Mouse (Mus musculus) hindbrain, embryonic 10.5 days (tissue): ENCODE measurements around the gene Ldlr. TPM values are rescaled to one million over a fixed set of nuclear protein-coding genes. Genes with fewer than 3 reads are reported as not detected.

Experiments
- DNase-seq: peaks from one replicate; pipeline ENCODE4 v3.0.0-alpha.2; 2017; ENCODE audit warnings: low spot score
- H3K27ac ChIP-seq: fragments of 300-500 bp; sonication (generic); 2 replicates; pipeline ENCODE4 v1.5.1; 2016; ENCODE audit warnings: mild to moderate bottlenecking, moderate library complexity
- H3K27me3 ChIP-seq: fragments of 300-500 bp; sonication (generic); 2 replicates; pipeline ENCODE4 v1.6.1; 2016; ENCODE audit warnings: mild to moderate bottlenecking; ENCODE audit not compliant: poor library complexity, insufficient read depth, severe bottlenecking
- H3K36me3 ChIP-seq: fragments of 300-500 bp; sonication (generic); 2 replicates; pipeline ENCODE4 v1.6.1; 2016; ENCODE audit warnings: mild to moderate bottlenecking, moderate library complexity
- H3K4me1 ChIP-seq: fragments of 300-500 bp; sonication (generic); replicated peaks from 2 replicates; pipeline ENCODE4 v1.6.1; 2016; ENCODE audit warnings: mild to moderate bottlenecking
- H3K4me3 ChIP-seq: fragments of 300-500 bp; sonication (generic); 2 replicates; pipeline ENCODE4 v1.5.1; 2016; ENCODE audit warnings: mild to moderate bottlenecking, moderate library complexity
- H3K9me3 ChIP-seq: fragments of 300-500 bp; sonication (generic); 2 replicates; pipeline ENCODE4 v1.6.1; 2016; ENCODE audit warnings: mild to moderate bottlenecking, moderate library complexity
- WGBS: fragments of 180-500 bp; shearing (Covaris S2); methylation state at CpG from one replicate; pipeline ENCODE4 v1.1.7; 2016; 5-methylcytosine and 5-hydroxymethylcytosine counted together
- polyA plus RNA-seq: library from polyadenylated mRNA; unstranded; fragments of >200 nt; fragmentation: Nextera tagmentation; extraction: Ambion mirVana; gene quantifications from 2 replicates; pipeline ENCODE4 v1.2.1, GENCODE M21; 2016

The Ldlr gene
- polyA plus RNA-seq, 1 experiment from 2014 or later, result 51.1 TPM

DNA sequence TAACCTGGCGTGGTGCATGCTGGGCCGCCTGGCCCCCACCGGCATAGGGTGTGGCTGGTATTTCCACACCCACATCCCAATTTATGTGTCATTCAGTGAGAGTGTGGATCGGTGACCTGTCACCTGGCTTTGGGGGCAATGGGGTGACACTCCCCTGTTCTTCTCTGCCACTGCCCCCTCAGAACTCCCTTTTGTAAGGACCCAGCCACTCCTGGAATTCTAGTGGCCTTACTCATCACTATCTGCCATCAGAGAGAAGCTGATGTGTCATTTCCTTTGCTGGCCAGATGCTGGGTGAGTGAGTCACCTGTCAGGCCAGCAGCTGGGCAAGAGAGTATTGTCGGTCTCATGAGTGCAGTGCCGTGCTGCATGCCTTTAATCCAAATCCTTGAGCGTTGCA, 6.0 kb downstream of the Ldlr start:
- Histone ChIP-seq H3K36me3 (peaks cover 96% of the 10 kb centered on the region), H3K9me3 (no peaks in the 10 kb centered on the region), H3K27me3 (no peaks in the 10 kb centered on the region), H3K4me3 (no peak overlapping the region), H3K27ac (no peak overlapping the region), H3K4me1 (peaks cover 29% of the 10 kb centered on the region)
- 86% methylated on average over 7 of the region's 7 CpGs for WGBS
- no peak for DNase-seq

DNA sequence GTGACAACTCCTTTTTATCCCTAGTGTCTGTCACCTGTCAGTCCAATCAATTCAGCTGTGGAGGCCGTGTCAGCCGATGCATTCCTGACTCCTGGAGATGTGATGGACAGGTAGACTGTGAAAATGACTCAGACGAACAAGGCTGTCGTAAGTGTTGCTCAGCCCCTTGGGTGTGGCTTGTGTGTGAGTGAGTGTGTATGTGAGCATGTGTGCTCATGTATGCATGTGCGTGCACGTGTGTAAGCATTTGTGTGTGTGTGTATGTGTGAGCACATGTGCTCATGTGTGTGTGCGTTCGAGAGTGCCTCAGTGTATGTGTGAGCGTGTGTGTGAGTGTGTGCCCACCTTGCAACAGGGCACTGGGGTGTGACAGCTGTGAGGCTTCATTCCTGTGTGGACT, 9.0 kb downstream of the Ldlr start:
- Histone ChIP-seq H3K36me3 (peaks cover 100% of the 10 kb centered on the region), H3K4me3 (no peak overlapping the region), H3K27me3 (no peaks in the 10 kb centered on the region), H3K27ac (no peak overlapping the region), H3K4me1 (peaks cover 5% of the 10 kb centered on the region; the same call in 1 of the 2 replicates), H3K9me3 (no peaks in the 10 kb centered on the region)
- 95% methylated on average over 9 of the region's 9 CpGs for WGBS
- DNase-seq, result no peak

DNA sequence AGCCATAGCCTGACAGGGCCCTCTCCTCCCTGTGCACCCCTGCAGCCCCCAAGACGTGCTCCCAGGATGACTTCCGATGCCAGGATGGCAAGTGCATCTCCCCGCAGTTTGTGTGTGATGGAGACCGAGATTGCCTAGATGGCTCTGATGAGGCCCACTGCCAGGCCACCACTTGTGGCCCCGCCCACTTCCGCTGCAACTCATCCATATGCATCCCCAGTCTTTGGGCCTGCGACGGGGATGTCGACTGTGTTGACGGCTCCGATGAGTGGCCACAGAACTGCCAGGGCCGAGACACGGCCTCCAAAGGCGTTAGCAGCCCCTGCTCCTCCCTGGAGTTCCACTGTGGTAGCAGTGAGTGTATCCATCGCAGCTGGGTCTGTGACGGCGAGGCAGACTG, 10.2 kb downstream of the Ldlr start:
- peaks cover 5% of the 10 kb centered on the region; the same call in 1 of the 2 replicates for H3K4me1 ChIP-seq
- no peak for DNase-seq
- no peaks in the 10 kb centered on the region for H3K27me3 ChIP-seq
- H3K27ac ChIP-seq, result no peak overlapping the region
- H3K9me3 ChIP-seq, result no peaks in the 10 kb centered on the region
- 87% methylated on average over 17 of the region's 17 CpGs for WGBS
- H3K4me3 ChIP-seq, result no peak overlapping the region
- H3K36me3 ChIP-seq, result peaks cover 100% of the 10 kb centered on the region

- no peak overlapping the region for H3K27ac ChIP-seq
- H3K36me3 ChIP-seq, result peaks cover 100% of the 10 kb centered on the region
- no peaks in the 10 kb centered on the region for H3K9me3 ChIP-seq
- no peak for DNase-seq
- no peak overlapping the region for H3K4me3 ChIP-seq
- no peaks in the 10 kb centered on the region for H3K27me3 ChIP-seq
- peaks cover 5% of the 10 kb centered on the region; the same call in 1 of the 2 replicates for H3K4me1 ChIP-seq
- 95% methylated on average over 7 of the region's 7 CpGs for WGBS
Measured at GRCm38 (mm10) chr9:21733989-21734388, 10.7 kb downstream of the Ldlr start.

DNA sequence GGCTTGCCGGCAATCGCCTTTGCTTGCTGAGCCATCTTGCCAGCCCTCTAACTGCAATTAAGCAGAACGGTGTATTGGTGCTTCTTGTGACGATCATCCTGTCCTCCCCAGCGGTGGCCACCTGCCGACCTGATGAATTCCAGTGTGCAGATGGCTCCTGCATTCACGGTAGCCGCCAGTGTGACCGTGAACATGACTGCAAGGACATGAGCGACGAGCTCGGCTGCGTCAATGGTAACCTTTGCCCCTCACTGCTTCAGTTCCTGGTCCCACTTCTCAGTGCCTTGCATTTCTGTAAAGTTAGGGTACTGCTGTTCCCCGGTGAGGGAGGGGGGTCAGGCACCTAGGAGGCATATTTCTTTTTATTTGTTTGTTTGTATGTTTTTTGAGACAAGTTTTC, 11.8 kb downstream of the Ldlr start:
- Histone ChIP-seq H3K27me3 (no peaks in the 10 kb centered on the region), H3K4me1 (no peaks in the 10 kb centered on the region; the same call in 1 of the 2 replicates), H3K9me3 (no peaks in the 10 kb centered on the region), H3K36me3 (peaks cover 100% of the 10 kb centered on the region), H3K27ac (no peak overlapping the region), H3K4me3 (no peak overlapping the region)
- 93% methylated on average over 14 of the region's 14 CpGs for WGBS
- no peak for DNase-seq

- H3K9me3 ChIP-seq, result no peaks in the 10 kb centered on the region
- H3K4me3 ChIP-seq, result no peak overlapping the region
- WGBS, result 91% methylated on average over 3 of the region's 3 CpGs
- H3K27ac ChIP-seq, result no peak overlapping the region
- no peaks in the 10 kb centered on the region; the same call in 1 of the 2 replicates for H3K4me1 ChIP-seq
- DNase-seq, result no peak
- peaks cover 99% of the 10 kb centered on the region for H3K36me3 ChIP-seq
- H3K27me3 ChIP-seq, result no peaks in the 10 kb centered on the region
Measured at GRCm38 (mm10) chr9:21736580-21736979, 13.3 kb downstream of the Ldlr start.

GRCm38 (mm10) chr9:21737188-21737587, 13.9 kb downstream of the Ldlr start:
- no peak for DNase-seq
- Histone ChIP-seq H3K9me3 (no peaks in the 10 kb centered on the region), H3K36me3 (peaks cover 99% of the 10 kb centered on the region), H3K4me1 (no peaks in the 10 kb centered on the region; the same call in 1 of the 2 replicates), H3K27me3 (no peaks in the 10 kb centered on the region), H3K4me3 (no peak overlapping the region), H3K27ac (no peak overlapping the region)
- 94% methylated on average over 10 of the region's 10 CpGs for WGBS

- 93% methylated on average over 7 of the region's 7 CpGs for WGBS
Measured at GRCm38 (mm10) chr9:21738776-21739175, 15.5 kb downstream of the Ldlr start.

DNA sequence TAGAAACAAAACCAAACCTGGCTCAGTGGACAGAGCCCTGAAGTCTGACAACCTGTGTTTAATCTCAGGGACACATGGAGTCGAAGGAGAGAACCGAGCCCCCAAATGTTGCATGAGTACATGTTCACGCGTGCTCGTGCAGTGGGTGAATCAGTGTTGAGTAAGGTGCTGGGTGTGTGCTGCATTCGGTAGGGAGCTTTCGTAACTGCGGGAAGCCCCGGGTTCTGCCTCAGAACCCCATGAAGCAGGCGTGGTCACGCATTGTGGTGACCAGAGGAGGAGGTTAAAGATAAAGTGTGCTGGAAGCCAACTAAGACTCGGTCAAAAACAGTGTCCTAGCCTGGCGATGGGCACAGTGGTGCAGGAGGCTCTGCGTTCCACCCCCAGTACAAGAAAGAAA, 17.1 kb downstream of the Ldlr start:
- WGBS, result 95% methylated on average over 14 of the region's 14 CpGs
- no peak for DNase-seq

More at GRCm38 (mm10) chr9:21738776-21739175, 15.5 kb downstream of the Ldlr start:
- no peaks in the 10 kb centered on the region for H3K9me3 ChIP-seq
- no peak overlapping the region for H3K4me3 ChIP-seq
- H3K27ac ChIP-seq, result no peak overlapping the region
- no peak for DNase-seq
- no peaks in the 10 kb centered on the region for H3K27me3 ChIP-seq
- peaks cover 97% of the 10 kb centered on the region for H3K36me3 ChIP-seq
- H3K4me1 ChIP-seq, result no peaks in the 10 kb centered on the region

DNA sequence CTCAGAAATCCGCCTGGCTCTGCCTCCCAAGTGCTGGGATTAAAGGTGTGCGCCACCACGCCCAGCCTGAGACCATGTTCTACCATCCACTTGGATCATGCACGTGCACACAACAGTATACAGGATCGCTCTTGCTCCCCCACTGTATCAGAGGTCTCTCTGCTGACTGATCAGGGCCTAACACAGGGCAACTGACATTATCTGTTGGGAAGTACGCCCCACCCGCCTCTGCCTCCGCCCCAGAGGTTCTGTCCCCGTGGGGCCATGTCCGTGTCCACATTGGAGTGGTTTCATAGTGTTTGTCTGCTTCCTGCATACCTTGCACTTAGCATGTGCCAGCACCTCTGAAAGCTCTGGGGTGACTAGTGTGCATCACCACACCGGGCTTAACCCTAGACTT, 18.2 kb downstream of the Ldlr start:
- no peak overlapping the region for H3K27ac ChIP-seq
- H3K4me1 ChIP-seq, result no peaks in the 10 kb centered on the region
- peaks cover 97% of the 10 kb centered on the region for H3K36me3 ChIP-seq
- WGBS, result 97% methylated on average over 11 of the region's 11 CpGs
- DNase-seq, result no peak
- no peak overlapping the region for H3K4me3 ChIP-seq
- no peaks in the 10 kb centered on the region for H3K9me3 ChIP-seq
- H3K27me3 ChIP-seq, result no peaks in the 10 kb centered on the region

More for the DNA sequence above, 17.1 kb downstream of the Ldlr start:
- Histone ChIP-seq H3K4me3 (no peak overlapping the region), H3K27me3 (no peaks in the 10 kb centered on the region), H3K9me3 (no peaks in the 10 kb centered on the region), H3K4me1 (no peaks in the 10 kb centered on the region), H3K27ac (no peak overlapping the region), H3K36me3 (peaks cover 97% of the 10 kb centered on the region)

DNA sequence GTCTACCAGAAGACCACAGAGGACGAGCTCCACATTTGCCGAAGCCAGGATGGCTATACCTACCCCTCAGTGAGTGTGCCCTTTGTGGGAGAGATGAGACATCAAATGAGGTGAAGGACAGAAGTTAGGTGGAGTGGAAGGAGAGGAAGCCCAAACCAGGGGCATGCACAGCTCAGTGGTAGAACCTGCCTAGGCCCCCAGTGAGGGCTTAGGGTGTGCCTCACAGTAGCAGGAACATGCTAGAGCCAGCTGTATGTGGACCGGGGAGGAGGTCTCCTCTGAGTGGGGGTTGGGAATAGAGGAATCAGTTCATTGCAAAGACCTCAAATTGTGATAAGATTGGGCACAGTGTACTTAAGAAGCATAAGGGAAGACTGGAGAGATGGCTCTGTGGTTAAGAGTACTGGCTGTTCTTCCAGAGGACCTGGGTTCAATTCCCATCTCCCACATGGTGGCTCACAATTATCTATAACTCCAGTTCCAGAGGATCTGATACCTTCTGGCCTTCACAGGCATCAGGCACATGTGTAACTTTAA, 24.0 kb downstream of the Ldlr start:
- Histone ChIP-seq H3K4me3 (no peak overlapping the region), H3K36me3 (peaks cover 89% of the 10 kb centered on the region), H3K4me1 (peaks cover 4% of the 10 kb centered on the region), H3K27me3 (no peaks in the 10 kb centered on the region), H3K27ac (no peak overlapping the region), H3K9me3 (no peaks in the 10 kb centered on the region)
- no peak for DNase-seq
- 94% methylated on average over 3 of the region's 3 CpGs for WGBS

- 81% methylated on average over 7 of the region's 7 CpGs for WGBS
- no peaks in the 10 kb centered on the region for H3K9me3 ChIP-seq
- peaks cover 7% of the 10 kb centered on the region for H3K4me1 ChIP-seq
- DNase-seq, result no peak
- peaks cover 82% of the 10 kb centered on the region for H3K36me3 ChIP-seq
- H3K27me3 ChIP-seq, result no peaks in the 10 kb centered on the region
- H3K4me3 ChIP-seq, result no peak overlapping the region
- H3K27ac ChIP-seq, result no peak overlapping the region
Measured at GRCm38 (mm10) chr9:21748033-21748432, 24.8 kb downstream of the Ldlr start.

GRCm38 (mm10) chr9:21748491-21748890, 25.2 kb downstream of the Ldlr start:
- no peak for DNase-seq
- 87% methylated on average over 10 of the region's 10 CpGs for WGBS
- peaks cover 80% of the 10 kb centered on the region for H3K36me3 ChIP-seq
- no peaks in the 10 kb centered on the region for H3K9me3 ChIP-seq
- H3K4me1 ChIP-seq, result peaks cover 7% of the 10 kb centered on the region
- H3K4me3 ChIP-seq, result no peak overlapping the region
- H3K27me3 ChIP-seq, result no peaks in the 10 kb centered on the region
- H3K27ac ChIP-seq, result no peak overlapping the region
